Mouse (Mus musculus): ENCODE measurements around the gene Trappc5. TPM values are rescaled to one million over a fixed set of nuclear protein-coding genes. Genes with fewer than 3 reads are reported as not detected.

Gene Trappc5
- polyA plus RNA-seq (2015; fragmentation: Nextera tagmentation; extraction: Ambion mirVana), result 64.8 and 69.6 TPM in 2 replicates

- ATAC-seq, result peak; percentile 81
- peak within 1 kb of the TSS; percentile 93 for H3K4me3 ChIP-seq (replicated peaks; ENCODE audit: low read length)
- H3K27ac ChIP-seq (ENCODE audit: low read length), result peak within 1 kb of the TSS; percentile 83
- no peaks in the 10 kb centered on the region for H3K9me3 ChIP-seq (ENCODE audit: control insufficient read depth, low read length)
- peaks cover 19% of the 10 kb centered on the region for H3K4me1 ChIP-seq (replicated peaks; ENCODE audit: control insufficient read depth, insufficient read depth, low read length)
- H3K27me3 ChIP-seq (replicated peaks; ENCODE audit: control insufficient read depth, insufficient read depth, low read length), result no peaks in the 10 kb centered on the region
- under 1% methylated on average over 61 of the region's 61 CpGs for WGBS
- H3K9ac ChIP-seq (replicated peaks; ENCODE audit: low read depth, low read length), result peak within 1 kb of the TSS; percentile 94
- H3K4me2 ChIP-seq (ENCODE audit: low read length), result peak within 1 kb of the TSS; percentile 90
- peaks cover 6% of the 10 kb centered on the region; the same call in 1 of the 2 replicates for H3K36me3 ChIP-seq (ENCODE audit: control insufficient read depth, insufficient read depth)
Measured at GRCm38 (mm10) chr8:3676131-3676992, at the start of gene Trappc5. TSS of gene Trappc5 (plus strand) at chr8:3676299.

- 60% methylated on average over 5 of the region's 5 CpGs for WGBS
- Histone ChIP-seq H3K9ac (replicated peaks; ENCODE audit: low read depth, low read length) (no peak overlapping the region), H3K27ac (ENCODE audit: low read length) (no peak overlapping the region), H3K9me3 (ENCODE audit: control insufficient read depth, low read length) (no peaks in the 10 kb centered on the region), H3K4me1 (replicated peaks; ENCODE audit: control insufficient read depth, insufficient read depth, low read length) (peaks cover 12% of the 10 kb centered on the region), H3K36me3 (ENCODE audit: control insufficient read depth, insufficient read depth) (no peaks in the 10 kb centered on the region; the same call in 1 of the 2 replicates), H3K4me2 (ENCODE audit: low read length) (no peak overlapping the region), H3K4me3 (replicated peaks; ENCODE audit: low read length) (no peak overlapping the region), H3K27me3 (replicated peaks; ENCODE audit: control insufficient read depth, insufficient read depth, low read length) (0 out of 2 replicates have a peak, but pooled peaks cover 2% of the 10 kb centered on the region)
- no peak for ATAC-seq
Measured at GRCm38 (mm10) chr8:3626971-3627370, 49.1 kb upstream of the Trappc5 start.

GRCm38 (mm10) chr8:3628014-3628413 lies 48.1 kb upstream of the Trappc5 start:
- ATAC-seq, result no peak
- Histone ChIP-seq H3K4me2 (ENCODE audit: low read length) (no peak overlapping the region), H3K4me3 (replicated peaks; ENCODE audit: low read length) (no peak overlapping the region), H3K9ac (replicated peaks; ENCODE audit: low read depth, low read length) (no peak overlapping the region), H3K27ac (ENCODE audit: low read length) (no peak overlapping the region), H3K36me3 (ENCODE audit: control insufficient read depth, insufficient read depth) (no peaks in the 10 kb centered on the region; the same call in 1 of the 2 replicates), H3K4me1 (replicated peaks; ENCODE audit: control insufficient read depth, insufficient read depth, low read length) (peaks cover 7% of the 10 kb centered on the region; the same call in 1 of the 2 replicates), H3K27me3 (replicated peaks; ENCODE audit: control insufficient read depth, insufficient read depth, low read length) (0 out of 2 replicates have a peak, but pooled peaks cover 2% of the 10 kb centered on the region), H3K9me3 (ENCODE audit: control insufficient read depth, low read length) (no peaks in the 10 kb centered on the region)
- 30% methylated on average over 5 of the region's 5 CpGs for WGBS

- Histone ChIP-seq H3K4me3 (replicated peaks; ENCODE audit: low read length) (peak within 1 kb of the TSS; percentile 54), H3K27me3 (replicated peaks; ENCODE audit: control insufficient read depth, insufficient read depth, low read length) (0 out of 2 replicates have a peak, but pooled peaks cover 2% of the 10 kb centered on the region), H3K9me3 (ENCODE audit: control insufficient read depth, low read length) (no peaks in the 10 kb centered on the region), H3K36me3 (ENCODE audit: control insufficient read depth, insufficient read depth) (no peaks in the 10 kb centered on the region), H3K27ac (ENCODE audit: low read length) (no peak within 1 kb of the TSS), H3K4me2 (ENCODE audit: low read length) (peak within 1 kb of the TSS; percentile 63), H3K4me1 (replicated peaks; ENCODE audit: control insufficient read depth, insufficient read depth, low read length) (peaks cover 7% of the 10 kb centered on the region; the same call in 1 of the 2 replicates), H3K9ac (replicated peaks; ENCODE audit: low read depth, low read length) (peak within 1 kb of the TSS; percentile 56)
- WGBS, result 5% methylated on average over 47 of the region's 47 CpGs
- ATAC-seq, result peak; percentile 87
Measured at GRCm38 (mm10) chr8:3630647-3631477, 45.2 kb upstream of the Trappc5 start, which contains the start of gene Stxbp2. TSS of gene Stxbp2 (plus strand) at chr8:3630955.

- ATAC-seq, result no peak
- Histone ChIP-seq H3K9ac (replicated peaks; ENCODE audit: low read depth, low read length) (peak overlapping the region; percentile 56), H3K36me3 (ENCODE audit: control insufficient read depth, insufficient read depth) (no peaks in the 10 kb centered on the region), H3K9me3 (ENCODE audit: control insufficient read depth, low read length) (no peaks in the 10 kb centered on the region), H3K4me3 (replicated peaks; ENCODE audit: low read length) (peak overlapping the region; percentile 54), H3K27me3 (replicated peaks; ENCODE audit: control insufficient read depth, insufficient read depth, low read length) (0 out of 2 replicates have a peak, but pooled peaks cover 2% of the 10 kb centered on the region), H3K4me1 (replicated peaks; ENCODE audit: control insufficient read depth, insufficient read depth, low read length) (peaks cover 7% of the 10 kb centered on the region; the same call in 1 of the 2 replicates), H3K4me2 (ENCODE audit: low read length) (peak overlapping the region; percentile 63), H3K27ac (ENCODE audit: low read length) (no peak overlapping the region)
- whole genome bisulfite sequencing, result 13% methylated on average over 8 of the region's 8 CpGs
Measured at GRCm38 (mm10) chr8:3631478-3631875, 44.6 kb upstream of the Trappc5 start.

GRCm38 (mm10) chr8:3645804-3646203 lies 30.3 kb upstream of the Trappc5 start:
- Histone ChIP-seq H3K4me1 (replicated peaks; ENCODE audit: control insufficient read depth, insufficient read depth, low read length) (no peaks in the 10 kb centered on the region), H3K9ac (replicated peaks; ENCODE audit: low read depth, low read length) (no peak overlapping the region), H3K4me2 (ENCODE audit: low read length) (no peak overlapping the region), H3K27me3 (replicated peaks; ENCODE audit: control insufficient read depth, insufficient read depth, low read length) (no peaks in the 10 kb centered on the region), H3K9me3 (ENCODE audit: control insufficient read depth, low read length) (no peaks in the 10 kb centered on the region), H3K36me3 (ENCODE audit: control insufficient read depth, insufficient read depth) (no peaks in the 10 kb centered on the region), H3K4me3 (replicated peaks; ENCODE audit: low read length) (no peak overlapping the region), H3K27ac (ENCODE audit: low read length) (no peak overlapping the region)
- 29% methylated on average over 5 of the region's 5 CpGs for WGBS
- ATAC-seq, result no peak

GRCm38 (mm10) chr8:3646824-3647531 lies 29.1 kb upstream of the Trappc5 start:
- no peak overlapping the region for H3K27ac ChIP-seq (ENCODE audit: low read length)
- no peak overlapping the region for H3K4me3 ChIP-seq (replicated peaks; ENCODE audit: low read length)
- WGBS, result 83% methylated on average over 6 of the region's 6 CpGs
- no peaks in the 10 kb centered on the region for H3K36me3 ChIP-seq (ENCODE audit: control insufficient read depth, insufficient read depth)
- no peak overlapping the region for H3K9ac ChIP-seq (replicated peaks; ENCODE audit: low read depth, low read length)
- ATAC-seq, result no peak
- H3K4me1 ChIP-seq (replicated peaks; ENCODE audit: control insufficient read depth, insufficient read depth, low read length), result no peaks in the 10 kb centered on the region
- H3K9me3 ChIP-seq (ENCODE audit: control insufficient read depth, low read length), result no peaks in the 10 kb centered on the region
- no peak overlapping the region for H3K4me2 ChIP-seq (ENCODE audit: low read length)
- no peaks in the 10 kb centered on the region for H3K27me3 ChIP-seq (replicated peaks; ENCODE audit: control insufficient read depth, insufficient read depth, low read length)

GRCm38 (mm10) chr8:3647561-3647960 lies 28.5 kb upstream of the Trappc5 start:
- Histone ChIP-seq H3K4me2 (ENCODE audit: low read length) (no peak overlapping the region), H3K4me3 (replicated peaks; ENCODE audit: low read length) (no peak overlapping the region), H3K27me3 (replicated peaks; ENCODE audit: control insufficient read depth, insufficient read depth, low read length) (no peaks in the 10 kb centered on the region), H3K9ac (replicated peaks; ENCODE audit: low read depth, low read length) (no peak overlapping the region), H3K36me3 (ENCODE audit: control insufficient read depth, insufficient read depth) (no peaks in the 10 kb centered on the region), H3K27ac (ENCODE audit: low read length) (no peak overlapping the region), H3K4me1 (replicated peaks; ENCODE audit: control insufficient read depth, insufficient read depth, low read length) (no peaks in the 10 kb centered on the region), H3K9me3 (ENCODE audit: control insufficient read depth, low read length) (no peaks in the 10 kb centered on the region)
- ATAC-seq, result no peak
- 84% methylated on average over 4 of the region's 4 CpGs for WGBS
